Mouse (Mus musculus): ENCODE results near the gene Agpat3.

- TF ChIP-seq GATA1 (IDR thresholded peaks at IDR 0.05; ENCODE audit: low read length) (no peak), TAL1 (IDR thresholded peaks at IDR 0.05; ENCODE audit: low read length) (no peak)
Observed at GRCm38 (mm10) chr10:78345466-78345865, 6.8 kb downstream of the Agpat3 start.
